Mouse (Mus musculus): ENCODE measurements around the gene Tmem150b. TPM values are rescaled to one million over a fixed set of nuclear protein-coding genes. Genes with fewer than 3 reads are reported as not detected.

The Tmem150b gene
- 1 to 10 TPM; 2.9 to 3.5 TPM for total RNA-seq (2023)

DNA sequence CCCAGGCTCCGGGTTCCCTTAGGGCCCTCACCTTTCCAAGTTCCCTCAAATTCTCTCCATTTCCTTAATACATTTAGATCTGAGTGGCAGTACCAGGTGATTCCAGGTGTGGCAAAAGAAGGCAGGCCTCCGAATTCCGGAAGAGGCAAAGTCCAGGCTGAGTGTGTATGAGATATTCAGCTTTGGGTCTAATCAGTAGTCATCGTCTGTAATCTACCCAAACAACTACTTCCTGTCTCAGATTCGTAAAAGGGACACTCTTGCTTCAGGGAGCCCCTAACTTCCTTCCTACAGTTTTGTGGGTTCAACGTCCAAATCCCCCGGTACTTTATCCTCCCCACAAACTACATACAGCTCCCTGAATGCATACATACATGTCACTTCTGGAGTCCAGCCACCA lies at the start of gene Tmem150b:
Tmem150b (minus strand) TSS at position 81 of the 400 bp plus-strand sequence.

DNA sequence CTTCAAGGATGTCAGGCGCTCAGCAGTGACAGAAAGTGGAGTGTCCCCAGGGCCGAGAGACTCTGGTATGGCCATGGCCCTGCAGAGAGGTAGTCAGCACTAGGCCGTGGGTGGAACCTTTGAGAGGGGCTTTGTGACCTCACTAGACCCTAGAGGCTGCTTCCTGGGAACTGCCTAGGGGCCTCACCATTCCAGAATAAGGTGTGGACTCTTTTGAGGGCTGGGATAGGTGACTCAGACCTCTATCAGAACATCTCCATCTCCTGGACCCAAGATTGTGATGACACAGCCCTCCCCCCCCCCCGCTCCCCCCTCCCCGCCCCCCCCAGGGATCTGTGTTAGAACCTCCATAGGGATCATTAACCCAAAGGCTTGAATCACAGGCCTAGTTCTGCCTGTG lies 46.2 kb upstream of the Tmem150b start, which contains the start of gene Fam71e2:
Fam71e2 (minus strand) TSS at position 101 of the 400 bp plus-strand sequence.

DNA sequence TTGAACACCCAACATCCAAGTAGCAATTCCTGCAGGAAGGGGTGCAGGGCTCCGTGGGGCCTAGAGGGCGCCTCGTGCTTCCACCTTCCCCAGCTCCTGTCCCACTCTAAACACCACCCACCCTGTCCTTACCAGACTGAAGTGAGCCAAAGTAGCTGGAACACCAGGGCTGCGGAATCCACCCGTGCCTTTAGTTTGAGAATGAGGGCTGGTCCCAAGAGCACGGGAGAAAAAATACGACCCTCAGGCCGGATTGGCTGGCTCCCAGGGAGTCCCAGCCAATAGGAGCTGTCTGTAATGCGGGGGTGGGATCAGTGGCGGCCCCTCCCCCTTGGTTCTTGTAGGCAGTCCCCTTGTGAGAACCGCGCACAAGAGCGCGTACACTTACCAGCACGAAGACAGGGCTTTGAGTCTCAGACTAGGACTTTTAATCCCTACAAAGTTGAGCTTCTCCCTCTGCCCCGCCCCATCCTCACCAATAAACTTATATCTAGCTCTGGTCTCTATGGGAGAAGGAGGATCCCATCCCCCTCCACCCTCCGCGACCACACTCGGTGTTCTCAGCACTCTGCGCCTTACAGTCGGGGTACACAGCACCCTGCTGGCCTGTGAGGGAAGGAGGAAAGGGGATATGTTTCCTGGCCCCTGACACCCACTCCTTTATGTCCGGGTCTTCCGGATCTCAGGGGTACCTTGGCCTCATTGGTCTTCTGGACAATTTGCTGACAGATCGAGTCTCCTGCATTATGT lies 27.9 kb upstream of the Tmem150b start, which contains the start of gene Cox6b2:
Cox6b2 (minus strand) TSS at position 274 of the 750 bp plus-strand sequence.

GRCm38 (mm10) chr7:4739544-4740275 lies 14.7 kb upstream of the Tmem150b start, which contains the start of gene Kmt5c:
Gene Kmt5c, plus strand, starts transcription at chr7:4740115.

DNA sequence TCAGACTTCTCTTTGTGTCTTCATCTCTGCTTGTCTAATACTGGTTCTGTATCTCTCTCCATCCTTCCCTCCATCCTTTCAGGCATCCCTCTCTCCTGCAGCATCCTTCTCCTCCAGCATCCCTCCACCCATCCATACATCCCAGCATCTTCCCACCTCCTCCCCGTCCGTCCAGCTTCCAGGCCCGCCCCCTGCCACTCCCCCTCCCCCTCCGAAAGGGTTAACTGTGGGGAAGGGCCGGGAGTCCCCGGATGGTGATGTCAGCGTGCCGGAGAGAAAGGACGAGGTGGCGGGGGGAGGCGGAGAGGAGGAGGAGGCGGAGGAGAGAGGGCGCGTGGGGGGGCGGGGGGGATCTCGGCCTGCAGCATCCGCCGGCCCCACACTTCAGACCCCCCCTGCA lies 34.7 kb downstream of the Tmem150b start, which contains the start of gene Brsk1:
Brsk1 (plus strand) TSS at position 218 of the 400 bp plus-strand sequence.

DNA sequence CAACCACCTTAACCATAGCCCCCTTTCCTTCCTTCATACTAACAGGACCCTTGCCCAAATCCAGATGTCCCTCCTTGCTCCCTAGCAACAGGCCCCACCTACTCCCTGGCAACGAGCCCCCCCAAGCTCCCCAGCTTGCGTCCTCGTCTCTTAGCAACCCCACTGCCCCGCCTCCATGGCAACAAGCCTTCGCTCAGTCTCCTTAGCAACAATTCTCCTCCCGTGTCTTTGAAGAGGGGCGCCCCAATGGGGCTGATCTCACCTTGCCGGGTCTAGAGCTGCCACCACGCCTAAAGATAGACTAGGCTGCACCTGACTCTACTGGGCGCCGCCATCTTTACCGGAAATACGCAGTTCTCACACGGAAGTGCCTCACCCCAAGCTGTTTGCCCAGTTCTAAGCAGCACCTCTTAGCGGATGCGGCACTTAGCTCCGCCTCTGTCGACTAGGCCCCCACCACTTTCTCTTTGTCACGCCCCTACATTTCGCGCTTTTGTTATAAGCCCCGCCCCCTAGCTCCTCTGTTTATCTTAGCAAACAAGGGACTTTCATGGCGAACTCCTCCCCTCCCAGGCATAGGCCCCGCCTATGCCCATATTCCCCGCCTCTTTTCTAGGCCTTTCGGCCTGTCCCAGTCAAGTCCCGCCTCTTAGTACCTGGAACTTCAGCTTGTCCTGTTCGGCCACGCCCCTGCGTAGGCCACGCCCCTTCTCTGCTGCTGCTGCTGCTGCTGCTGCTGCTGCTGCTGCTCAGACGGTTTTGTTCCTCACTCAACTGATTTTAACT lies 40.2 kb downstream of the Tmem150b start, which contains the start of gene Hspbp1:
Hspbp1 (minus strand) TSS at position 437 of the 786 bp plus-strand sequence.

DNA sequence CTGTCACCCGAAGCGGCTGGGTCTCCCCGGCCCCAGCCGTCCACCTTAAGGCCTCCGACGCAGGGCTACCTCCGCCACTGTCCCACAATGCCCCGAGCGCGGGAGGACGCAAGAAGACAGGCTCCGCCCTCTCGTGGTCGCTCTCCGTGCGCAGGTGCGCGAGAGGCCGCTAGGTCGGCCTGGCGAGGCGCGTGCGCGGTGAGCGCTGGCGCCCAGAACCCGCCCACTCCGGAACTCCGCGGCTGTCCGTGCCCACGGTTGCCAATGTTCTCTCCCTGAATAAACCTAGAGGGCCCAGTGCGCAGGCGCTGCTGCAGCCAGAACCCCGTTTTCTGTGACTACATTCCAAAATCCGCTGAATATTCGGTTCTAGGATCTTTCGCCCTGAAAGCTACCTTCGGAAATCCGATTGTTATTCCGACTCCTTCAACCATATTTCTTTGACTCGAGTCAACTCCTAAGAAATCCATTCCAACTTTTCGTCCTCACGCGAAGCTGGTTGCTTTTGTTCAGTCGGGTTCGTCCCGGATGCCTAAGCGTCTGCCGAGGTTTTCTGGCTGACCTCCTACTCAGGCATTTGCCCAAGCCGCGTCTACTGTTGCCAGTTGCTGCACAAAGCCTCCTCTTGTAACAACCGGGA lies 66.0 kb downstream of the Tmem150b start, which contains the start of gene Ppp6r1:
Ppp6r1 (minus strand) TSS at position 108 of the 640 bp plus-strand sequence.

Other genes with a start within 250 kb of the Tmem150b start
- 100 to 1,000 TPM; 228 to 250 TPM for gene Ppp1r12c, start 223.6 kb downstream of the Tmem150b start, total RNA-seq (2023)
- not detected for gene Tnnt1, start 208.9 kb downstream of the Tmem150b start, total RNA-seq (2023)
- gene Tnni3, start 201.0 kb downstream of the Tmem150b start, total RNA-seq (2023) = under 1 TPM in 1 of 2 experiments, not detected in 1; 0.80 TPM
- not detected for gene Dnaaf3, start 192.8 kb downstream of the Tmem150b start, total RNA-seq (2023)
- not detected for gene Syt5, start 177.7 kb downstream of the Tmem150b start, total RNA-seq (2023)
- gene Ptprh, start 121.2 kb downstream of the Tmem150b start, total RNA-seq (2023) = not detected
- 10 to 100 TPM; 50.4 to 62.8 TPM for gene Tmem86b, start 93.8 kb downstream of the Tmem150b start, total RNA-seq (2023)
- 100 to 1,000 TPM; 242 to 257 TPM for gene Ppp6r1, start 66.2 kb downstream of the Tmem150b start, total RNA-seq (2023)
- gene Hspbp1, start 40.2 kb downstream of the Tmem150b start, total RNA-seq (2023) = 10 to 100 TPM; 52.2 to 54.9 TPM
- not detected for gene Brsk1, start 34.6 kb downstream of the Tmem150b start, total RNA-seq (2023)
- gene Kmt5c, start 14.9 kb upstream of the Tmem150b start, total RNA-seq (2023) = 100 to 1,000 TPM; 100 to 105 TPM
- gene Cox6b2, start 27.8 kb upstream of the Tmem150b start, total RNA-seq (2023) = 1 to 10 TPM; 2.7 to 6.8 TPM
- not detected for gene Fam71e2, start 46.1 kb upstream of the Tmem150b start, total RNA-seq (2023)
- not detected for gene Il11, start 57.6 kb upstream of the Tmem150b start, total RNA-seq (2023)
- not detected for gene Tmem190, start 57.7 kb upstream of the Tmem150b start, total RNA-seq (2023)
- gene Tmem238, start 64.4 kb upstream of the Tmem150b start, total RNA-seq (2023) = 1 to 10 TPM; 2.2 to 3.2 TPM
- gene Rpl28, start 67.6 kb upstream of the Tmem150b start, total RNA-seq (2023) = 1,000 to 10,000 TPM; 1,616 to 1,738 TPM
- gene Ube2s, start 87.3 kb upstream of the Tmem150b start, total RNA-seq (2023) = 100 to 1,000 TPM; 115 to 155 TPM
- 1 to 10 TPM; 1.5 to 2.2 TPM for gene Shisa7, start 119.4 kb upstream of the Tmem150b start, total RNA-seq (2023)
- 10 to 100 TPM in 1 of 2 experiments, 1 to 10 TPM in 1; 8.1 to 13.1 TPM for gene Isoc2b, start 145.0 kb upstream of the Tmem150b start, total RNA-seq (2023)
- gene Isoc2a, start 151.9 kb upstream of the Tmem150b start, total RNA-seq (2023) = 10 to 100 TPM; 11.1 to 11.2 TPM
- gene Gm36210, start 181.3 kb upstream of the Tmem150b start, total RNA-seq (2023) = not detected
- 10 to 100 TPM; 32.8 to 34.2 TPM for gene Zfp628, start 190.0 kb upstream of the Tmem150b start, total RNA-seq (2023)
- 10 to 100 TPM in 1 of 2 experiments, 1 to 10 TPM in 1; 6.6 to 10.6 TPM for gene Nat14, start 196.8 kb upstream of the Tmem150b start, total RNA-seq (2023)
- under 1 TPM in 1 of 2 experiments, not detected in 1; 0.41 TPM for gene Ssc5d, start 200.5 kb upstream of the Tmem150b start, total RNA-seq (2023)
- under 1 TPM; 0.33 to 0.87 TPM for gene Sbk2, start 239.2 kb upstream of the Tmem150b start, total RNA-seq (2023)
- gene Sbk3, start 245.9 kb upstream of the Tmem150b start, total RNA-seq (2023) = not detected

Data from B cell, adult 67 days (primary cell).